Mouse (Mus musculus): ENCODE measurements at regions not wholly inside any gene's neighbourhood (a gene's known extent, or its start where the extent isn't known, plus 50 kb on each side); places are given as distances from the start of the nearest gene placed in this dataset.

DNA sequence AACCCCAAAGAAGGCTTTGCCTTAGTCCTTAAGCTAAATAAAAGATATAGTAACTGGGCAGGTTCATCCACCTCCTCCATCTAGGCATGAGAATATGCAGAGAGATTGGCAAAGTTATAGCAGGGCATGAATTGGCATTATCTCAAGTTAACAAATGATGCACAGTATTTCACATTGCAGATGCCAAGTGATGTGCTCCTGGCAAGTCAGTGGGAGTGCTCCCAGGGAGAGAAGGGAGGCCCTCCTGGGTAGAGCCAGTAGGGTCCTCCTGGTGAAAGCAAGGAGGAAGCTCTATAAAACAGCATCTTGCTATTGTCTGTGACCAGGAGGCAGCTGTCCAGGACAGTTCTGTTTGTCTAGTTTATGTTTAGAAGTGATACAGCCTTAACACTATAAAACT is 496.6 kb upstream of the Sox11 start:
- TF ChIP-seq POLR2A (IDR thresholded peaks at IDR 0.05; ENCODE audit: low read depth, low read length) (no peak), CTCF (conservative IDR thresholded peaks at IDR 0.05; ENCODE audit: insufficient read depth, insufficient read length, low read depth, low read length) (no peak)
